Mouse (Mus musculus): ENCODE results near the gene Smyd1. TPM values are rescaled to one million over a fixed set of nuclear protein-coding genes. Genes with fewer than 3 reads are reported as not detected.
A peak's percentile ranks its signal among the peaks of the same experiment; 100 is the strongest.
"Not testable (repeated sequence)": the region's sequence is repeated elsewhere in the genome, so short reads cannot be mapped to it uniquely, and the experiment has no call there.

The Smyd1 gene
- polyA plus RNA-seq, 1 experiment = 0.17 TPM

DNA sequence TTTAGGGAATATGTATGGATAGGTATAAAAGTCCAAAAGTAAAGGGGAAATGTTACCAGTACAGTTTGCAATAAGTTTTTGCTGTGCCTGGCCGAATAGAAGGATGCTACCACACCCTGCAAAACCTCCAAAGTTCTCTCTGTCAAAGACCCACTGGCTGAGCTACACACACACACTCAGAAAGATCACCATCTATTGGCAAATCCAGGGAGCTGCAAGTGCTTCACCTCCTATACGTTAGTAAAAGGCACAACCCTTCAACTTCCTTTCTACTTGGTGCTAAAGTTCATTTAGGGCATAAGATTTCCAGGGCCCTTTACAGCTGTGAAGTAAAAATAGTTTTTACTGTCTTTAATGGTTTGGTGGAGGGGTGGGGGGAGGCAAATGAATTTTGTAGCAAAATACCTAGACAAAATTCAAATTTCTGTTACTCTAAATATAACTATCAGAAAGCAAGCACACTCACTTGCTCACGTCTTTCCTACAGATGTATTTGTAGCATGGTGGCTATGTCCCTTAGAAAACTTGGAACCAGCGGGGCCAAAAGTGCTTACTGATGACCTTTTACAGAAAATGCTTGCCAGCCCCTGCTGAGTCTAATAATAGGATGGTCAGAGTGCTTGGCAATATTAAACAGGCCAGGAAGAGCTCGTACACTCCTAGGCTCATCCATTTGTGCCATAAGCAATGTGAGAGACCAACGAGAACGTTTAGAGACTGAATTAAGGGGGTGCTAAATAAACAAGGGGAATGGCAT is 52.9 kb downstream of the Smyd1 start:
- DNase-seq (ENCODE audit: low read depth, low spot score) = peak; percentile 28
- WGBS = 50% methylated on average over 7 of the region's 7 CpGs

DNA sequence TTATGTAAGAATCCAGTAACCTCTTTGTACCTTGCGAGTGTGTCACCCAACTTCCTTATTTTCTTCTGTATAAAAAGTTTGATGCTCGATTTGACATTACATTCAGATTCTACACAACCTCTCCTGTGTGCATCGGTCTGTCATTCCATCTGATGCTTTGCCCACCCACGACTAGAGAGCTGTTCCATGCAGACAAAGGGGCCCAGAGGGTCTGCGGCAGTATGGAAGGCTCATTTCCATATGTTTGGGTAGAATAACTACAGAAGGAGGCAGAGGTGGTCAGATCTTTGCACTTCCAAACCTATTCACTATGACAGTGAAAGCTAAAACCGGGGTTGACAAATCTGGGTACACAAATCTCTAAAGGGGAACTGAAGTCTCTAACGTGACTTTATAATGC is 54.4 kb downstream of the Smyd1 start:
- WGBS = 74% methylated on average over 7 of the region's 7 CpGs
- DNase-seq (ENCODE audit: low read depth, low spot score) = not testable (repeated sequence)

DNA sequence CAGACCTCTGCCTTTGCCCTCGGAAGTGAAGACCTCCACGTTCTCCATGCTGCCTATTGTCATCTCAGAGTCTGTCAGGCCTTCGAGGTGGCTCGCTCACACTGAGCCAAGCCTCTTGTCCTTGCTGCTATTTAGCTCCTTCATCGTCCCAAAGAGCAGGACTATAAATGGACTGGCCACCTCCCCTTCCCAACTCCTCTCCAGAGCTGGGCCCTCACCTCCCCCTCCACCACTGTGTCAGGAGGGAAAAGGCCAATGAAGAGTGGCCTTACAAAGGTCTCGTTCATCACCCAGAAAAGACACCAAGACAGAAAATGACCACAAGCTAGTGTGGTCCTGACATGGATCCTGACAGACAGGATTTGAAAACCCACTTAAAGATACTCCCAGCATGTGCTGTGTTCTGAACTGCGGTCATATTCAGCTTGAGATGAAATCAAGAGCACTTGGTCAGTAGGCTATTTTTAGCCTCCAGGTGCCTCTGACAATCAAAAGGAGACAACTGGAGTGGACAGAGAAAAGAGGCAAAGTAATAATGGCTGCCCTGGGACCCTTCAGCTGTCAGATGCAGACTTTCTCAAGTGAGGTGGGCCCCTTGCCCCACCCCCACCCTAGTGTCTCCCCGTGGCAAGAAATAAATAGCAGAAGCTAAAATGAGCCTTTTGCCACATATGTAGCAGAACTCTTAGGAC is 59.7 kb downstream of the Smyd1 start:
- no peak for DNase-seq (ENCODE audit: low read depth, low spot score)
- 74% methylated on average over 8 of the region's 8 CpGs for WGBS

DNA sequence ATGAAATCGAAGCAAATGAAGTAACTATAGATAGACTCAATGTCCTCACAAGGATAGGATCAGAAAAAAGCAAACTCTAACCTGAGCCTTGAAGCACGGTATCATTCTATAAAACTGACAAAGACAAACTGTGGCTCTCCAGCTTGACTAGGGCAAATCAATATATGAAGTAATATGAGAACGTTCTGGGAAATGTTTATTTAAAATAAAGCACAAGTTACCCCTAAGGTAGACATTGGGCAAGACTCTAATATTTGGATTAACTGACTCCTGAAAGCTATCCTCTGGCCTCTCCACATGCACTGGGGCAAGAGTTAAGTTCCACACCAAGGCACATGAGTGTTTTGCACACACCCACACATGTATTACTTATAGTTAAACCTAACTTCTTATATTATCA is 61.0 kb downstream of the Smyd1 start:
- WGBS = 68% methylated on average over 3 of the region's 3 CpGs
- DNase-seq (ENCODE audit: low read depth, low spot score) = no peak

DNA sequence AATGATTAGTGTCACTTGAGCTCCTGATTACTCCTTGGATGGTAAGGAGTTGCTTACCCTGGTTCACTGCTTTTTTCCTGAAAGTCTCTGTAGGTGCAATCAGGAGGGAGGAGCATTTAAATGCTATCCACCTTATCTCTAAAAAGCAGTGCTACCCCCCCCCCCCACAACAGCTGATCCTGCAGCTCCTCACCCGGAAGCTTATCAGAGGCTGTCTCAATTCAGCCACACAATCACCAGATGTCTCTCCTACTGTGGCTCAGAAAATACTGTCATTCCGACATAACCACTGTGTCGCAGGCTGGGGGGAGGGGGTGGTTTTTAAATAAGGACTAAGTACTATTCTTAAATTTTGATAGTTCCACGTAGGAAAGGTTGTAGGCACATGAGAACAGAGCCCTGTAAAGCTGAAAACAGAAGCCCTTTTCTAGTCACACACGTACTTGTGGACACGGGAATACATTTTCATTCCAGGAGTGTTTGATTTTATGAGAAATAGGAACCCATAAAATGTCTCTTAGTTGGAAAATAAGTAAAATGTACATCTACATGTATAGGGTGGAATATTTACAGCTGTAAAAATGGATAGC is 61.9 kb downstream of the Smyd1 start:
- WGBS = 25% methylated on average over 6 of the region's 6 CpGs
- DNase-seq (ENCODE audit: low read depth, low spot score) = no peak

DNA sequence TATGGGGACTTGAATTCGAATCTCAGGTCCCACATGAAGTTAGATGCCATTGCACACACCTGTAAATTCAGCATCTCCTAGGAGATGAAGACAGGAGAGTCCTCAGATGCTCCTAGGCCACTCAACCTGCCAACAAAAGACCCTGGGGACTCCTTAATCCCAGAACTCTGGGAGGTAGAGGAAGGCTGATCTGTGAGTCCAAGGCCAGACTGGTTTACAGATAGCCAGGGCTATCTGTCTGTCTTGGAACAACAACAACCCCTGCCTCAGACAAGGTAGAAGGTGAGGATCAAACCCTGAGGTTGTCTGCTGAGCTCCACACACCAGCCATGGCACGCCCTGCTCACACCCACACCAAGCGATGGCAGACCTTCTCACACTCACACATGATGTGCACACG is 62.9 kb downstream of the Smyd1 start:
- 84% methylated on average over 4 of the region's 4 CpGs for WGBS
- DNase-seq (ENCODE audit: low read depth, low spot score) = no peak

DNA sequence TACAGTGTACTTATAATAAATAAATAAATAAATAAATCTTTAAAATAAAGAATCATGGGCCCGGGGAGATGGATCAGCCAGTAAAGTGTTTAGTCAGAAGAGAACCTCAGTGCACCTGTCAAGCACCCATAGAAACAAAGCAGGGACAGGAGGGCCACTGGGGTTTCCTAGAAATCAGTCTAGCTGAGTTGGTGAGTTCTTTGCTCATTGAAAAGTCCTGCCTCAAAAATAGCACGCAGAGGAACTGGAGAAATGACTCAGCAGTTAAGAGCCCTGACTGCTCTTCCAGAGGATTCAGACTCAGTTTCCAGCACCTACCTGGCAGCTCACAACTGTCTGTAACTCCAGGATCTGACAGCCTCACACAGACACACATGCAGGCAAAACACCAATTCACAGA is 63.5 kb downstream of the Smyd1 start:
- 77% methylated on average over 2 of the region's 2 CpGs for WGBS
- DNase-seq (ENCODE audit: low read depth, low spot score) = no peak

DNA sequence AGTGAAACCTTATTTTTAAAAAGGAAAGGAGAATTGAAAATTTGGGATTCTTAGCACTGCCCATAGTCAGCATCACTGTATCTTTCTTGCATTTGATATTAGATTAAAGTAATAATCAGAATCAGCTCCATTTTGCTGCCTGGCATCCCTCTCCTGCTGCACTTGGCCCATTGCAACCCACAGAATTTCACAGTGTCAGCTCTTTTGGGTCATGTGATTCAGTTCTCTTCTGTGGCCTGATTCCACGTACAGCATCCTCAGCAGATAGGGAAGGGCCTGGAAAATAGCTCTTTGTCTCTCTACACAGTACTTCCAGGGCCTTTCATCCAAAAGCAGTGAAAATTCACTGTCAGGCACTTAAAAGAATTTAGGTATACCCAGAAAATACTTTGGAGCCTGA is 64.7 kb downstream of the Smyd1 start:
- WGBS = 58% methylated on average over 1 of the region's 1 CpGs
- DNase-seq (ENCODE audit: low read depth, low spot score) = no peak

DNA sequence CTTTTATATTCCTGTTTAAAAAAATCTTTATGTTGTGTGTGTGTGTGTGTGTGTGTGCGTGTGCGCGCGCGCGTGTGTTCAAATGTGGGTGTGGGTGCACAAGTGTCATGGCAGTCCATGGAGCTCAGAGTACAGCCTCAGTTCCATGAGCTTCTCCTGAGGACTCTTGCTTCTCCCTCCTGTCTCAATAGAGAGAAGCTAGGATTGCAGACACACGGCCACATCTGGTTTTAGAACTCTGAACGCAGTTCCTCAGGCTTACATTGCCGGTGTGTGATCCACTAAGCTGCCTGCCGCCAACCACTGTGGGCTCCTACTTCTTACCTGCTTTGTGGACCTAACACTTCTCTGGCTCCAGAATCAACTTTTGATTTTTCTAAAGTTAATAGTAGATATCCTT is 65.9 kb downstream of the Smyd1 start:
- WGBS = 92% methylated on average over 10 of the region's 10 CpGs
- no peak for DNase-seq (ENCODE audit: low read depth, low spot score)

DNA sequence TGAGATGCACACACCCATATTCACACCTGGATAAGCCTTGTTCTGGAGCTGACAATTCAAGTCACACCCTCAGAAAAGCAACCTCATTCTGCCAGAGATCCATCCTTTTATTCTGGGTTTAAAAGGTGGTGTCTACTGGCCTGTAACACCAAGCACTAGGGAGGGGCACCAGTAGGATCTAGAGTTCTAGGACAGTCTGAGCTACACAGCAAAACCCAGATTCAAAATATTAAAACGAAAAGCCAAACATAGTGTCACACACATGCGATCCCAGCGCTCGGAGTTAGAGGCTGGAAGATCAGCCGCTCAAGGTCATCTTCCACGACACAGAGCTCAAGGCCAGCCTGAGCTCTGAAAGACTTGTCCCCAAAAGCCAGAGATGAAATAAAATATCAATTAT is 67.6 kb downstream of the Smyd1 start:
- DNase-seq (ENCODE audit: low read depth, low spot score) = no peak
- 74% methylated on average over 6 of the region's 6 CpGs for WGBS

DNA sequence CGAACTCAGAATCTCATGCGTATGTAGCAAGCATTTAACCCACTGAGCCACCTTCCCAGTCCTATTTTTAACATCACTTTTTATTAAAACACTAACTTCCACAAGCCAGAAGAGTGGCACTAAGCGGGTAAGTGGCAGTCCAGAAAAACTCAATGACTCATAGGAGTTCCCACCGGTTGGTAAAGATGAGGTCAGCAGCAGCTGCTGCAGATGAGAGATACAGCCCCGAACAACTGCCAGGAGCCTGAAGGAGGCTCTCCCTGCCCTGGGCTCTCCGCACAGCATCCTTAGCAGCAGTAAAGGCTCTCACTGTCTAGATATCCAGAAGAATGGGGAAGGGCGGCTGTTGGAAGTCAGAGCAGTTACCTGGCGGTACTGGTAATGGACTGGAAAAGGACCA is 71.1 kb downstream of the Smyd1 start:
- 76% methylated on average over 8 of the region's 8 CpGs for WGBS
- no peak for DNase-seq (ENCODE audit: low read depth, low spot score)

DNA sequence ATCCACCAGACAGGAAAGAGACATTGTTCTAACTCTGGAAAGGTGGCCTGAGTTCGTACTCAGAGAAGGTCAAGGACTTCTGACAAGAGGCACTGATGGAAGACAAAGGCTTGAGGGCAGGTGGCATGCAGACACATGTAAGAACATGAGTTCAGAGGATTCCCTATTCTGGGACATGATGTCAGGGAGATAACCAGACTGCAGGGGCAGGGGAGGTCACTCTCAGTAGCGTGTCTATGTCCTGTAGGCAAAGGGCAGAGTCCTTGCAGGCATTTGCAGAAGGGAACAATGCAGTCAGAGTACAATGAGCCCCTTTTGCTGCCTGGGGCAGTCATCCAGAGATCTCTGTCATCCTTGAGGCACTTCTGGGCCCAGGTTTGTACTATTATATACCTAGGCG is 72.4 kb downstream of the Smyd1 start:
- WGBS = 80% methylated on average over 3 of the region's 3 CpGs
- no peak for DNase-seq (ENCODE audit: low read depth, low spot score)

DNA sequence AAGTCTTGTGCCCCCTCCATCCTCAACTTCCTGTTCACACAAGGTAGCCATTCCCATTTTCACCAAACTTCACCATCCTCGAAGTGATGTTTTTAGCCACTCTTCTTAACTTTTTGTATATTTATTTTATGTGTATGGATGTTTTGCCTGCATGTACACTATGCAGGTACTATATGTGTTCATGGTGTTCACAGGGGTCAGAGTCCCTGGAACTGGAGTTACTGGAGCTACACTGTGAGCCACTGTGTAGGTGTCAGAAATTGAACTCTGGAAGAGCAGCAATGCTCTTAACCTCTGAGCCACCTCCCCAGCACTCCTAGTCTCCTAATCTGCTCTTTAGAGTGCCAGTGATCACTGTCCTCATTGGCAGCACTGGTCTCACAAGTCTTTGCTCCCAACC is 73.6 kb downstream of the Smyd1 start:
- DNase-seq (ENCODE audit: low read depth, low spot score) = no peak
- WGBS = 85% methylated on average over 1 of the region's 1 CpGs

DNA sequence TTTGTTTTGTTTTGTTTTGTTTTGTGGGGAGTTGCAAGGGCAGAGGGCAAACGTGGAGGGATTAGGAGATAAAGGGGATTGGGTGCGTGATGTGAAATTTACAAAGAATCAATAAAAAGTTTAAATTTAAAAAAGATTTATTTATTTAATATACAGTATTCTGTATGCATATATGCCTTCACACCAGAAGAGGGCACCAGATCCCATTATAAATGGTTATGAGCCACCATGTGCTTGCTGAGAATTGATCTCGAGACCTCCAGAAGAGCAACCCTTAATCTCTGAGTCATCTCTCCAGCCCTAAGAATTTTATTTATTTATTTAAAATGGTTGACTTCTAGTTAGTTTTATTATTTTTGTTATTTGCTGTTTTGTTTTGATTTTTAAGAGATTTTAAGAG is 78.8 kb downstream of the Smyd1 start:
- DNase-seq (ENCODE audit: low read depth, low spot score) = no peak
- WGBS = 86% methylated on average over 3 of the region's 3 CpGs

DNA sequence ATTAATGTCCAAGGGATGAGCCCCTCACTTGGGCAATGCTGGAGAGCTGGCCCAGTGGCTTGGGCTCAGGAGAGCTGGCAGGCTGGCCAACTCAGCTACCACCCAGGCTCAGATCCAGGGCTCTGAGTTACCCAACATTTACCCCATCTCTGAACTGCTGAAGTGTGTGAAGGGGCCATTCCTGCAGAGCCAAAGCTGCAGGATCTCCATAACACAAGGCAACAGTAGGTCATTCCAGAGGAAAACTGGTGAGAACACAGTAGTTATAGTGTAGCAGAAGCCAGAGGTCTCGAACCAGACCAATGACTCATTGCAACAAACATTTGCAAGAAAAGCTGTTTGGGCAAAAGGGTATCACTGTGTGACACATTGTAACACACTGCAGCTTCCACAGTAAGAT is 79.2 kb downstream of the Smyd1 start:
- WGBS = 72% methylated on average over 1 of the region's 1 CpGs
- DNase-seq (ENCODE audit: low read depth, low spot score) = no peak

DNA sequence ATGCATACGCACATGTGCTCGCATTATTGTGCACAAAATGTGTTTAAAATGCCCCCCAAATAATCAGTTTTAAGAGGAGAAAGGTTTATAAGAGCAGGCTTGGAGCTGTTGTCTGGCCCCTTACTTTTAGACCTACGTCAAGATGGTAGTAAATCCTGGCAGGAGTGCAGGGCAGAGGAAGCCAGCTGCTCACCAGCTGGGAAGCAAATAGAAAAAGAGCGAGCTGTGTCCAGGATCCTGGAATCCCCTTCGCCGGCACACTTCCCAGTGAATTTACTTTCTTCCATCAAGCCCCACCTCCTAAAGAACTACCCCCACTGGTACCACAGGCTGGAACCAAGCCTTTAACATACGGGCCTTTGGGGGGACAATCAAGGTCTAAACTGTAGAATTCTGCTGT is 81.2 kb downstream of the Smyd1 start:
- no peak for DNase-seq (ENCODE audit: low read depth, low spot score)
- WGBS = 79% methylated on average over 7 of the region's 7 CpGs

DNA sequence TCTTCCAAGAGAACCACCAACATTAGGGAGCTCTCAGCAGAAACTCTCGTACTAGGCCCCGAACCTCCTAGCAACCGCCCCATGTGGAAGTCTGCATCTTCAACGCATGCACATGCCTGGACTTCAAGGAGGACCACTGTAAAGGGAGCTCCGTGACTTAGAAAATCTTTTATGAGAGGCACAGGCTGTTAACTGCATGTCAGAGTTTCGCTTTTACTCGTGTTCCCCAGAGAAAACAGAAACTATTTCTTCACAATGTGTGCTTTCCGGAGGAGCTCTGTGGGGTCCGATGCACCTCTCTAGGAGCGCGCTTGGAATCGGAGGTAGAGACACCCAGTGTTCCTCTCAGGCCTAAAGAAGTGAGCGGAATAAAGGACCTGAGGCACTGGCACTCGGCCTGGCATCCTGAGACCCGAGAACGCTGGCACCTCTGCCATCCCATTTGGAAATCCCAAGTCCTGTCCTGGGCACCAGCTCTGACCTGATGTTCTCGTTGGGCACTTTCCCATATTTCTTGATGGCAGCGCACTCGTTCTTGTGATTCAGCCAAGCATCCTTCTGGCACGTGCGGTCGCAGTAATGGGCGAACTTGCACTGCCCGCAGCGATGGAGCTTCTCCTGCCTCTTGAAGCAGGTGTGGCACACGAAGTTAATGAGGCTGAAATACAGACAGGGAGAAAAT is 82.8 kb downstream of the Smyd1 start:
- 91% methylated on average over 26 of the region's 26 CpGs for WGBS
- no peak for DNase-seq (ENCODE audit: low read depth, low spot score)

DNA sequence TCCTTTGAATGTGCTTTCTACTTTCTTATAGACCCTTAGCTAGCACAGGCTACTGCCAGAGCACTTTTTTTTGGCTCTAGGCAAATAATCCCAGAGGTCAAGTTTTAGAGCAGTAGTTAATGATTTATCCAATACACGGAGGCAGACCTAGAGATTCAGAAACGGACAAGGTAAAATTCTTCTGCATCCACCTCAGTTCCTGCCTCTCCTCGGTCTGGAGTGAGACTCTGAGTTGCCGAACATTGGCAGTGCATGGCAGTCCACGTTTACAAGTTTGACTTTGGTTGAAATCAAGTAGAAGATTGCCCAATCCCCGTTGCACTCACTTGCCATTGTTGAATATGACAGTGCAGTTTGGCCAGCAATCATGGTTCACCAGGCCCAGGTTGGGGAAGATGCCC is 85.0 kb downstream of the Smyd1 start:
- 36% methylated on average over 6 of the region's 6 CpGs for WGBS
- peak; percentile 21 for DNase-seq (ENCODE audit: low read depth, low spot score)

DNA sequence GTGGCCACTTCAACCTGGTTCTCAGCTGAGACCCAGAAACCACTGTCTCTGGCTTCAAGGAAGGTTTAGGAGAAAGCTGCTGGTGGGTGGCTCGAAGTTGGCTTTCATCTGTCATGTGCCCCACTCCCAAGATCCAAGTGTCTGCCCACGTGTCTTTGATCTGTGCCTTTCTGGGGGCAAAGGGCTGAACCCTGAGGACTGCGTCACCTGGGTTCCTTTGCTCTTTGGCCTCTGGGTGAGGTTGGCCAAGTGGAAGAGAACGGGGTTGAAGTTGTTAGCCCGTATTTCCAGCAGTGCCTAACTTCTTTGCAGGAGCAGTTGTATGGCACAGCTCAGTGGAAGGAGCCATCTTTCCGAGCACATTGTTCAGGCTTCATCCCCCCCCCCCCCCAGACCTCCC is 85.5 kb downstream of the Smyd1 start:
- 34% methylated on average over 6 of the region's 6 CpGs for WGBS
- no peak for DNase-seq (ENCODE audit: low read depth, low spot score)

DNA sequence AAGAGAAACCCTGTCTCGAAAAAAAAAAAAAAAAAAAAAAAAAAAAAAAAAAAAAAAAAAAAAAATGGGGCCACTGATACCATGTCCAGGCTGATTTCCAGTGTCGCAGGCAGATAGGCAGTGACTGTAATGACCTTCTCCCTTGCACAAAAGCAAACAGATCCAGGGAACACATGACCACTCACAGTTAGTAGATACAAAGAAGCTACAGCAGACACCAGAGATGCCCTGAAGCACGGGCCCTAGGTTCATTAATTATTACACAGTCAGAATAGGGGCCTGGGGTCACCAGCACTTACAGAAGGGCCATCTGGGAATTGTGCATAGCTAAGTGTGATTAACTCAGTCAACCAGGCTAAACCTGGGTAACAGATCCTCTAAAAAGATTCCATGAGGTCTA is 86.1 kb downstream of the Smyd1 start:
- no peak for DNase-seq (ENCODE audit: low read depth, low spot score)
- WGBS = 87% methylated on average over 3 of the region's 3 CpGs

DNA sequence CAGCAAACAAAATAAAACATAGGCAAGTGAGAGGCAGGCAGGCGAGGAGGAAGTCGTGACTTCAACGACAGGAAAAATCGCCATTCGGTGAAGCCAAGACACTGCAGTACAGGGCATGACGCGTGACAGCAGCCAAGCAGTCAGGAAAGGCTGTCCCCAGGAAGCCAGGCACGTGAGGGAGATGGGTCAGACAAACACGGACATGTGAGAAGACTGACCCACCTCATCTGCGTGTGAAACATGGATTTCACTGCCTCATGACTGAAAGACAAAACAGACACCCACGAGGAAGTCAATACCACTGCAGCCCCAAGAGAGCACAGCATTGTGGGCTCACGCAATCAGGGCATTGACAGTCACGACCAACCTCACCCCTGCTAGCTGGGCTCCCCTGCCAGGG is 86.9 kb downstream of the Smyd1 start:
- DNase-seq (ENCODE audit: low read depth, low spot score) = no peak
- 69% methylated on average over 13 of the region's 13 CpGs for WGBS

Measured in large intestine, adult 2 months (tissue).